Comparison of ENCODE assay signal across 21 mouse cellular contexts in genomic region chr2:69035457-69035856, GRCm38 (mm10).
DNase-seq lines count a peak whose midpoint lies in the region; ATAC-seq and TF ChIP-seq lines count a peak whose summit lies in the region.
"Had no signal": no experiment of that assay in that cellular context is flagged by ENCODE, and none has a peak within 500 bp of the region (broad histone marks: within the 10 kb centered on the region; RNA-seq: fewer than 3 reads in every experiment).

No protein-coding gene starts in this region.

- 15% methylated on average over 4 of the region's 4 CpGs for WGBS in midbrain, embryonic 11.5 days
- 12% methylated on average over 4 of the region's 4 CpGs for WGBS in midbrain, embryonic 10.5 days

- H3K27ac ChIP-seq in midbrain, embryonic 11.5 days (ENCODE audit: low read depth, low read length) = no peak overlapping the region
- no peak overlapping the region for H3K27ac ChIP-seq in midbrain, embryonic 10.5 days (replicated peaks)
- no peak overlapping the region for H3K27ac ChIP-seq in layer of hippocampus, adult 2 months
- H3K27ac ChIP-seq: embryonic facial prominence, embryonic 10.5 days; forebrain, embryonic 13.5 days; heart, embryonic 13.5 days; hindbrain, embryonic 15.5 days had no signal

- no peaks in the 10 kb centered on the region for H3K9me3 ChIP-seq in midbrain, embryonic 11.5 days (ENCODE audit: control insufficient read depth, low read length)
- no peaks in the 10 kb centered on the region for H3K9me3 ChIP-seq in midbrain, embryonic 10.5 days (replicated peaks)
- H3K9me3 ChIP-seq: embryonic facial prominence, embryonic 10.5 days; forebrain, embryonic 13.5 days; G1E; heart, embryonic 13.5 days; hindbrain, embryonic 15.5 days had no signal

- H3K36me3 ChIP-seq in midbrain, embryonic 11.5 days (ENCODE audit: control insufficient read depth, insufficient read depth, low read length) = no peaks in the 10 kb centered on the region
- no peaks in the 10 kb centered on the region for H3K36me3 ChIP-seq in midbrain, embryonic 10.5 days
- H3K36me3 ChIP-seq: embryonic facial prominence, embryonic 10.5 days; heart, embryonic 13.5 days; hindbrain, embryonic 15.5 days had no signal

- peaks cover 4% of the 10 kb centered on the region for H3K4me1 ChIP-seq in midbrain, embryonic 11.5 days (ENCODE audit: control insufficient read depth, insufficient read depth, low read length)
- peaks cover 17% of the 10 kb centered on the region for H3K4me1 ChIP-seq in midbrain, embryonic 10.5 days
- H3K4me1 ChIP-seq: forebrain, embryonic 13.5 days had no signal

- no peak for ATAC-seq in midbrain, embryonic 11.5 days (ENCODE audit: low FRiP score)
- ATAC-seq: activated CD4-positive, CD25-positive, alpha-beta regulatory T cell, adult 4 months; forebrain, embryonic 13.5 days; forebrain, postnatal 0 days; inflammation-experienced regulatory T-cells, adult 6 months; intestine, postnatal 0 days had no signal

- H3K9ac ChIP-seq in midbrain, embryonic 11.5 days (ENCODE audit: low read length) = no peak overlapping the region
- H3K9ac ChIP-seq: forebrain, embryonic 13.5 days; forebrain, postnatal 0 days; heart, embryonic 13.5 days; hindbrain, embryonic 15.5 days had no signal

- no peaks in the 10 kb centered on the region for H3K27me3 ChIP-seq in midbrain, embryonic 11.5 days (ENCODE audit: control insufficient read depth, insufficient read depth, low read length)
- 0 out of 2 replicates have a peak, but pooled peaks cover 7% of the 10 kb centered on the region for H3K27me3 ChIP-seq in midbrain, embryonic 10.5 days (ENCODE audit: low read depth, poor library complexity, severe bottlenecking)
- H3K27me3 ChIP-seq: forebrain, embryonic 13.5 days; heart, embryonic 13.5 days; hindbrain, embryonic 15.5 days had no signal

- no peak for TF ChIP-seq CTCF in layer of hippocampus, adult 2 months (conservative IDR thresholded peaks at IDR 0.05)

- no peak overlapping the region for H3K4me2 ChIP-seq in midbrain, embryonic 11.5 days
- H3K4me2 ChIP-seq: forebrain, embryonic 13.5 days; heart, embryonic 13.5 days; hindbrain, embryonic 15.5 days had no signal

- H3K4me3 ChIP-seq in midbrain, embryonic 11.5 days (ENCODE audit: low read depth, low read length) = no peak overlapping the region
- H3K4me3 ChIP-seq in midbrain, embryonic 10.5 days = no peak overlapping the region
- H3K4me3 ChIP-seq in layer of hippocampus, adult 2 months = no peak overlapping the region
- H3K4me3 ChIP-seq: embryonic facial prominence, embryonic 10.5 days; forebrain, embryonic 13.5 days; heart, embryonic 13.5 days; hindbrain, embryonic 15.5 days had no signal

- peak; percentile 75 for DNase-seq in midbrain, embryonic 11.5 days (ENCODE audit: low spot score, missing footprints)
- no peak for DNase-seq in midbrain, embryonic 10.5 days (ENCODE audit: low spot score)
- DNase-seq in ES-CJ7 (ENCODE audit: low read depth, low spot score) (peak; percentile 23), R1 (ENCODE audit: low read depth, low spot score) (peak; percentile 16)
- peak; percentile 14 for DNase-seq in embryo, embryonic 11 days
- no peak for DNase-seq in layer of hippocampus, adult 2 months (ENCODE audit: low spot score in 2 of 2)
- no peak for DNase-seq in kidney, postnatal 10 days
- DNase-seq: adrenal gland, postnatal 25 days; cerebellum, adult 2 months; cerebellum, postnatal 10 days; forebrain, postnatal 0 days; gastrocnemius, postnatal 25 days; heart, postnatal 4 days had no signal

Comparison
In these comparisons a context has a peak if more than half of its experiments do, and no peak if none do; other contexts are left out.
1. DNase-seq: peak in midbrain, embryonic 11.5 days (single experiment), ES-CJ7 (single experiment), R1 (single experiment) and embryo, embryonic 11 days (single experiment); none in midbrain, embryonic 10.5 days (single experiment), layer of hippocampus, adult 2 months (0 of 2) and kidney, postnatal 10 days (single experiment).